Mouse (Mus musculus): ENCODE measurements around the gene Rpap1. TPM values are rescaled to one million over a fixed set of nuclear protein-coding genes. Genes with fewer than 3 reads are reported as not detected.

The Rpap1 gene
- total RNA-seq (2022): 10 to 100 TPM; 18.6 to 21.5 (median 19.2) TPM

DNA sequence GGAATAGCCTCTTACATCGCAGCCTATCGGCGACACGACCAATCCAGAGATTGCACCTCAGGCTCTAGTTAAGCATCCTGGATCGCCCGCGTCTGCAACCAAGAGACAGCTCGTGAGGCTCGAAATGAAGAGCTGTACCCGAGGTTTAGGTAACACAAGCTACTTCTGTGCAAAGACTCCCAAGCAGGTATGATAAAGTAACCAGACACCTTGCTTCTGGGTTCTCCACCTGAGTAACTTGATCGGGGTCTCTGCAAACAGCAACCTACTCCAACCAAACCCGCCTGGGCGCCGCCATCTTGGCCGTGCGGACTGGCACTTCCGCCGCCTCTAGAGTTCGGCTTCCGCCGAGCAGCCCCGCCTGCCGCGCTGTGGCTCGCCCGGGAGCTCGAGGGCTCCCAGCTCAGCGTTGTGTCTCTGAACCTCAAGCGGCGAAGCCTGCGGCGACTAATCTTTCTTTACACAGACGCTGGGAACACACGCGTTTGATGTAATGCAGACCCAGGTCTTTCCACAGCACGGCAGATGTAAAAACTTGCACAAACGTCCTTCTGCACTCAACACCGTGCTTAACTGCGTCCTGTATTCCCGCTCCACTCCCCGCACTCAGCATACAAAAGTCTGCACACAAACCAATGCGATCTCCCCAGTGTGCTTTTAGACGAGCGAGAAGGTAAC lies at the start of gene Rpap1:
TSS of gene Rpap1 (minus strand) at position 332 of the 678 bp plus-strand sequence.
- DNase-seq (ENCODE audit: low spot score in 2 of 2): peak; percentile 66 to 79

DNA sequence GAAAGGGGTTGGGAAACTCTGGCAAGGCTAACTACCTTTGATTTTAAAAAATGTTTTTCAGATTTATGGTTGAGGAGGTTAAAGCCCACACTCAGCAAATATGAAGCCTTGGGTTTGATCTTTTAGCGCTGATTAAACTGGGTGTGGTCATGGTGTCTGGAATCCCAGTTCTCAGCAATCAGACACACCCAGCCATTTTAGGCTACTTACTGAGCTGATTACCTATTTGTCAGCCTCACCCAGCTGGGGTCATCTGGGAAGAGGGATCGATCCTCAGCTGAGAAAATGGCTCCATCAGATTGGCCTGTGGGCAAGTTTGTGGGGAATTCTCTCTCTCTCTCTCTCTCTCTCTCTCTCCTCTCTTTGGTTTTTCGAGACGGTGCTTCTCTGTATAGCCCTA lies 46.9 kb upstream of the Rpap1 start:
- no peak for DNase-seq (ENCODE audit: low spot score in 2 of 2)

DNA sequence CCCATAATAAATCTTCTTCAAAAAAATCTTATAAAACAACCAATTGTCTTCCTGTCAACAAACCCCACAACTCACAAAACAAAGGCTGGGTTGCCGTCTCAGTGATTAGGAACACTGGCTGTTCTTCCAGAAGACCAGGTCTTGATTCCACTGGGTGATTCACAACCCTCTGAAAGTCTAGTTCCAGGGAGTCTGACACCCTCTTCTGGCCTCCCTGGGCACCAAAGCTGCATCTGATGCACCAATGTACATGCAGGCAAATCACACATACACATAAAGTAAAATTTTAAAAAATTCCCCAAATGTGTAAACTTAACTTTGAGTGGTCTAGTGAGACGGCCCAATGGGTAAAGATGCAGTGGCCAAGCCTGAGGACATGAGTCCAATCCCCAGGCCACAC lies 43.2 kb upstream of the Rpap1 start:
- no peak for DNase-seq (ENCODE audit: low spot score in 2 of 2)

DNA sequence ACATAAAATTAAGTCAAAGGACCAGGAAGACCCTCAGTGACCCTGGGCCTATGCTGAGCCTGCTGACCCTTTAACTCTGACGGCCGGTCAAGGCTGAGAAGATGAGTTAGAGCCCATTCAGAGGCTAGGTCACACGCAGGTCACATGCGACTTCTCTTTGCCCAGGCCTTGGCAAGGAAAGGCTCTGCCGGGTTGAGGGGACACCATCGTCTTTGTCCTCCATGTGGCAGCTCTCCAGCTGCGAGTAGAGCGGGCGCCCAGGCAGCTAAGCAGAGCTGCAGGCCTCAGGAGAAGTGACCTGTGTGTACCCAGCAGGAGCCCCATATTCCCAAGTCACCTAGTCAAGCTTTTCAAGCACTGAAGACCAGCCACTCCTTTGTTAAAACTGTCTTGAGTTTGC lies 33.8 kb upstream of the Rpap1 start:
- DNase-seq (ENCODE audit: low spot score in 2 of 2): peak; percentile 71 to 81

DNA sequence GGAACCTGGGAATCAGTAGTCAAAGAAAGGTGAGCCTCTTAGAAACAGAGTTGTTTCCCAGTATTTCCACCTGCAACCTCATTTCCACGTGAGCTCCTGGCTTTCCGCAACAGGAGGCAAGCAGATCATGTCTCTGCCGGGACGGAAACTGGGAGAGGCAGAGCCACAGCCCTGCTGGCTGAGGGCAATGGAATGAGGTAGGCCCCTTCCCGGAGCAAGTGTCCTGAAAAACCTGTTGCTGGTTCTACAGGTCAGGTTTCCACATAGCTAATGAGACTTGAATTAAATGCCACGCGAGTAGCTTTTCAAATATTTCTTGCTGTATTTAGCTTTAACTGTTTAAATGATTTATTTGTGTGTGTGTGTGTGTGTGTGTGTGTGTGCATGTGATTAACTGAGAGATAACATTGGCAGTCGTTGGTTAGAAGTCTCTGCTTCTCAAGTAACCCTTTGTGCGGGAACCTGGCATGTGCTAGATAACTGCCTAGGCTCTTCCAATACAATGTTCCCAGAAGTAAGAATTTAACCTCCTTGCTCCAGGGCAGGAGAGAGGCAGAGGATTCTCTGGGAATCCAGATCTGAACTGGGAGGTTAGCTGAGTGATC lies 31.4 kb upstream of the Rpap1 start:
- DNase-seq (ENCODE audit: low spot score in 2 of 2): no peak

DNA sequence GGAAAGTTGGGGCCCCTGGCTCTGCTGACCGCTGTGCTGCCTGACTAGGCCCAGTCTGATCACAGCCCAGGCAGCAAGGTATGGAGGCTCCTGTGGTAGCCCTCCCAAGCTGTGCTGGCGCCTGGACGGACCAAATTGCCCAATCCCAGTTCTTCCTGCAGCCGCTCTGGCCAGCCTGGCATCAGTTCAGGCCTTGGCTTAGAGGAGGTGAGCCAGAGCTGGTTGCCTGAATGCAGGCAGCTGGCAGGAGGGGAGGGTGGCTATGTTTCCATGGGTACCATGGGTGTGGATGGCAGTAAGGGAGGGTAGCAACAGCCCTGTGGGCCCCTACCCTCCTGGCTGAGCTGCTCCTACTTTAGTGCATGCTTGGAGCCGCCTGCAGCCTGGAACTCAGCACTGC lies 29.7 kb upstream of the Rpap1 start:
- peak in 1 of 2 experiments; percentile 72 for DNase-seq (ENCODE audit: low spot score in 2 of 2)

DNA sequence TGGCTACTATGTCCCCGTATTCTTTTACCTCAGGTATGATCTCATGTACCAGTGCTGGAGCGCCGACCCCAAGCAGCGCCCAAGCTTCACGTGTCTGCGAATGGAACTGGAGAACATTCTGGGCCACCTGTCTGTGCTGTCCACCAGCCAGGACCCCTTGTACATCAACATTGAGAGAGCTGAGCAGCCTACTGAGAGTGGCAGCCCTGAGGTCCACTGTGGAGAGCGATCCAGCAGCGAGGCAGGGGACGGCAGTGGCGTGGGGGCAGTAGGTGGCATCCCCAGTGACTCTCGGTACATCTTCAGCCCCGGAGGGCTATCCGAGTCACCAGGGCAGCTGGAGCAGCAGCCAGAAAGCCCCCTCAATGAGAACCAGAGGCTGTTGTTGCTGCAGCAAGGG lies 29.3 kb upstream of the Rpap1 start:
- no peak for DNase-seq (ENCODE audit: low spot score in 2 of 2)

DNA sequence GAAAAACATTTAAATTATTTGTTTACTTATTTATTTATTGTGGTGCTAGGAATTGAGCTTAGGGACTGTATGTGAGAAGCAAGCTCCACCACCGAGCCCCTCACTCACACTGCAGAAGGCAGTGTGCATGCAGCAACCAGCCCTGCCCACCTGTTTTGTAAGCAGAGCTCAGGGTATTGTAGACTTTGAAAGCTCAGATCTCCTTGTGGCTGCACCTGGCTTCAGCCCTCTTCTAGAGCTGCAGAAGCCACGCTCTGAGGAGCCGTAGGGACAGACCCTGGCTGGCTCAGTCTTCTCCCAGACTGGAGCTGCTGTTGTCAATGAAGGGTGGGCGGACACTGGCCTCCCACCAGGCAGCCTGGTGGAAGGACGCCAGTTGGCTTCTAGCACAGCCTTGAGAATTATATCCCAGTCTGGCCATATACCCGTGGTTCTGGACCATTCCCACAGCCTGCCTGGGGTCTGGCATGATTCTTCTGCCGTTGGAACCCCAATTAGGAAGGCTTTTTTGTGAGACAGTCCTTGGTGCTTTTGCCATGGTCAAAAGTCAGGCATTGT lies 27.1 kb upstream of the Rpap1 start:
- peak; percentile 71 to 77 for DNase-seq (ENCODE audit: low spot score in 2 of 2)

DNA sequence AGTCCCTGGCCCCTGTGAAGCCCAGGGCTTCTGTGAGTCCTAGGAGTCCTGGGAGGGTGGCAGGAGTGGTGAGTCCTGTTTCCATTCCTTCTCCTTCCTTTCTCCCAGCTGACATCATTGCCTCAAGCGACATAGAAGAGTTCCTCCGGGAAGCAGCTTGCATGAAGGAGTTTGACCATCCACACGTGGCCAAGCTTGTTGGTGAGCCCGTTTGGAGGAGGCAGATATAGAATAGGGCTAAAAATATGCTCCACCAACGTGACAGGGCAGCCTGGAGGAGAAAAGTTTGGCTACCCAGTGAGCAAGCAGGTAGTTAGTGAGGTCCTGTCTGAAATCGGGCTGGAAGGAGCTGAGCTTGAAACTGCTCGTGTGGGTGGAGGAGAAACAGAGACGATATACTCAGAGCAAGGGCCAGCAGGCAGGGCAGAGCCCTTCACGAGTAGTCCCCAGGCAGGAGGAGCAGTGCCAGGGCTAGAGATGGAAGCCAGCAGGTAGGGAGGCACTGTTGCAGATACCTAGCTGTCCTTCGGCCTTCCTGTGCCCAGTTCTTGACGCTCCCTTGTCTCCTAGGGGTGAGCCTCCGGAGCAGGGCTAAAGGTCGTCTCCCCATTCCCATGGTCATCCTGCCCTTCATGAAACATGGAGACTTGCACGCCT lies 24.3 kb upstream of the Rpap1 start:
- DNase-seq (ENCODE audit: low spot score in 2 of 2): no peak

DNA sequence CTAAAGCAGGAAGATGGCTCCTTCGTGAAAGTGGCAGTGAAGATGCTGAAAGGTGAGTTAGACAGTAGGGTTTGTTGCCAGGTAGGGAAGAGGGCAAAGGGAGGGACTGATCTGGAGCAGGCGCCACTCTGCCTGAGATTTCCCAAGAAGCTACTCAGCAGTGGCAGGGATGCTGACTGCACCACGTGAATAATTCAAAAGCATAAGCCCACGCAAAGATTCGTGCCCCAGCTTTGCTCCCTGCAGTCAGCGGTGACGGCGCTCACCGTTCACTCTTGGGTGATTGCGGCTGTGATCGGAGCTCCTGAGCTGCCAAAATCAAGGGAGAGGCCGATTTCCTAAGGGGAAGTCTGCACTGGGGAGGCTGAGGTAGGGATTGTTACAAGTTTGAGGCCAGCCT lies 23.6 kb upstream of the Rpap1 start:
- no peak for DNase-seq (ENCODE audit: low spot score in 2 of 2)

DNA sequence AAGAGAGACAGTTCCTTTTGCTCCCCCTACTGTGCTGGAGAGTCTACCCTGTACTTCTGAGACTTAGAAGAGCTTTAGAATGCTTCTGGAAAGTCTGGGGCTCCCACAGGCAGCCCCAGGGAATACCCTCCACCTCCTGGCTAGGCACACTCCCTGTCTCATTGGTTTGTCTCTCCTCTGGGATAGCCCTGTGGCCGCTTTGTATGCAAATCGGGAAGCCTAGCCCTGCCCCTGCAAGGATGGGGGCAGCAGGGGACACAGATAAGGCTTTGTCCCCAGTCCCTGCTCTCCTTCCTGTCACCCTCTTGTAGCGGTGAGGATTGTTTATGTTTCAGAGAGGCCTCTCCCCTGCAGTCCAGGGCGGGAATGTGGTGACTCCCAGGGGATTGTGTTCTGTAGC lies 21.5 kb upstream of the Rpap1 start:
- DNase-seq (ENCODE audit: low spot score in 2 of 2): no peak

DNA sequence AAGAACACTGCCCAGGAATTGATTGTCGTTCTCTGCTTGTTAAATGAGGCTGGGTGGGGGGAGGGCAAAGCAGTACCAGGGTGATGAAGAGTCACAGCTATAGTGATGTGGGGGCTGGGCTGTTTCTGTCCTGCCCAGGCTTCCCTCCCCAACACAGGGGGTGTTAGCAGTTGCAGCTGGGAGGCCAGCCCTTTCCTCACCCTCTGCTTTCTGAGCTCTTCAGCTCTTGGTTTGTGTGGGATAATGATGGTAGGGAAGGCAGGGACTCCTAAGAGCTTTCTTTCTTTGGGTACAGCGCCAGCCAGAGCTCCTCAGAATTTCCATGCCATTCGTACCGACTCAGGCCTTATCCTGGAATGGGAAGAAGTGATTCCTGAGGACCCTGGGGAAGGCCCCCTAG lies 21.1 kb upstream of the Rpap1 start:
- DNase-seq (ENCODE audit: low spot score in 2 of 2): no peak

DNA sequence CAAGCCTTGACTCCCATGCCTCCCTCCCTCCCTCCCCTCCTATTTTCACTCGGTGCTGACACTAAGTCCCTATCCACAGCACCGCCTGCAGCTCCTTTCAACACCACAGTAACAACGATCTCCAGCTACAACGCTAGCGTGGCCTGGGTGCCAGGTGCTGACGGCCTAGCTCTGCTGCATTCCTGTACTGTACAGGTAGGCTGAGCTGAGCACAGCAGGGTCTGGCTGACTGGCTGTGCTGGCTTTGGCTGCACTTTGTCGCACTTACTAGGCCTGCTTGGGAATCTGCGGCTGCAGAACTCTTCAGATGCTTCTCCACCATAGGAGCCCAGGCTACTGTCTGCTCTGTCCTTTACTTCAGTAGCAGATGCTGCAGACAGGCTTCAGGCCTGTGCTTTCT lies 18.2 kb upstream of the Rpap1 start:
- no peak for DNase-seq (ENCODE audit: low spot score in 2 of 2)

DNA sequence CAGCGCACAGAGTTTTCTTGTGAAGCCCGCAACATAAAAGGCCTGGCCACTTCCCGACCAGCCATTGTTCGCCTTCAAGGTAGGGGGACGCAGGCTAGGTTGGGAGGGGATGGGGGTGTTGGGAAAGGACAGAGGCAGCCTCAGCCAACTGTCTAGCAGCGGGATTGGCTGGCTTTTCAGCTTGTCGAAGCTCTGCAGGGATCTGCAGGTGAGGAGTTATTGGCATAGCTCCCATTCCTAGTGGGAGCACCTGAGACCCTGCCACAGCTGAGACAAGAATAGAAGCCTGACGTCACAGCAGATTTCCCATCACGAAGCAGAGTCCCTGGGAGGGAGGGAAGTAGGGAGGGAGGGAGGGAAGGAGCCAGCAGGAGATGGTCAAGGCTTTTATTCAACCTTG lies 17.4 kb upstream of the Rpap1 start:
- no peak for DNase-seq (ENCODE audit: low spot score in 2 of 2)

DNA sequence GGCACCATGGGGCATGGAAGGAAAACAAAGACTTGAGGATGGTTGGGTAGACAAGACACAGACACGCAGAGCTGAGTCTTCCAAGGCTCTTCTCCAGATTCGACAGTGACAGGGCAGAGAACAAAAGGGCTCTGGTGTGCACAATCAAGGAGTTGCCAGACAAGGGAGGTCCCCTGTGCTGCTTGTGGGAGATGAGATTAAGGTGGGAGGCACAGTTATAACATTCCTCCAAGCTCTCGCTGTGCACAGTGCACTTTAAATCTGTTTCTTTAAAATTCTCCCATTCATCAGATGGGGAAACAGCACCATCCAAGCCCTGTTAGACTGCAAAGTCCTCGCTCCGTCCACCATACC lies 16.9 kb upstream of the Rpap1 start:
- no peak for DNase-seq (ENCODE audit: low spot score in 2 of 2)

DNA sequence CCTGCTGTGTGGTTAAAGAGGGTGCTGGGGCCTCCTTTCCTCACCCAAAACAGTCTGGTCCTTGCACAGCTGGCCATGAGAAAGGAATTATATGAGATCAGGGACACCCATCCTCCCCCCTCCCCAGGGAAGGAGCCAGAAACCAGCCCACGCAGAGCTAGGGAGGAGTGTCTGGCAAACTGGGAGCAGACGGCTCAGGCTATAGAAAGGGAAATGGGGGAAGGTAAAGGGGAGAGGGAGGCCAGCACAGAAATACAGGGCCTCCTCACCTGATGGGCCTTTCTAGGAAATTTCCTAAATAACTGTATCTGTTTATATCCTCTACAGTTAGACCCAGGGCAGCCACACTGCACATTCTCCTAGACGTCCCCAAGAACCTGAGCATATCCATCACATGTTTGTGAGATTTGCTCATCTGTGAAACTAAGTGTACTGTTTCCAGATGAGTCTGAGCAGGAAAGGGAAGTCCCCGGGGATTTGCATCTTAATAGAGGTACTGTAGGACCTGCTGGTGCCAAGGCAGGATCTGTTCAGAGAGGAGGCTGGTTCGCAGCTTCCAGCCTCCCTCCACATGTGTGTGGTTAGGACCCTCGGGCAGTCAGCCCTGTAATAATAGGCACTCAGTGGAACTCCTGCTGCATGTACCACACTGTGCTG lies 16.4 kb upstream of the Rpap1 start:
- DNase-seq (ENCODE audit: low spot score in 2 of 2): no peak

DNA sequence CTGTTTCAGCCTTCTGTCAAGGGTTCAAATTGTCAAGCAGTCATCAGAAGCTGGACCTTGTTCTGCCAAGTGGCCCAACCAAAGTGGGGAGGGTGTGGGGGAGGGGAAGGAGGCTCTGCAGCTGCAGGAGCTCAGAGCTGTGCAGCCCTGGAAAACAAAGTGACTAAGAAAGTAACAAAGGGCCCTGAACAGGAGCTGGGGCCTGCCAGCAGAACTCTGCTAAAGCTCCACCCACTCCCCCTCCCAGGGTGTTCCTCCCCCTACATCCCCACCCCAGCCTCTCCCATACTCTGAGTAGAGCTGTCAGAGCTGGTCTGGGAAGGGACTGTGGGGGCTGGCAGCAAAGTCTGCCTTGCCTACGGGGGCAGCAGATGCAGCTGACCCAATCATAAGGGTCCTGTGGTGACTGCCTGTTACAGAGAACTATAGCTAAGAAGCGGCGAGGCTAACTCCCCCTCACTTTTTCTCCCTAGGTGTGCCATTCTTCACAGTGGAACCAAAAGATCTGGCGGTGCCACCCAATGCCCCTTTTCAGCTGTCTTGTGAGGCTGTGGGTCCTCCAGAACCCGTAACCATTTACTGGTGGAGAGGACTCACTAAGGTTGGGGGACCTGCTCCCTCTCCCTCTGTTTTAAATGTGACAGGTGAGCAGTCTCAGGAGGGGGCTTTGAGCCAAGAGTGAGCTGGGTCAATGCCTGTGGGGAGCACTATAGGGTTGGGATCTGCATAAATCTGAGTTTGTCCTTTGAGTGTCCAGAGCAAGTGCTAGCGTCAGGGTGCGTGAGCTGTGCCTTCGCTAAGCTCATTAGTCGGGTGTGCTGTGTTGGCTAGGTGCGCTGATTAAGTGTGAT lies 15.7 kb upstream of the Rpap1 start:
- DNase-seq (ENCODE audit: low spot score in 2 of 2): no peak

DNA sequence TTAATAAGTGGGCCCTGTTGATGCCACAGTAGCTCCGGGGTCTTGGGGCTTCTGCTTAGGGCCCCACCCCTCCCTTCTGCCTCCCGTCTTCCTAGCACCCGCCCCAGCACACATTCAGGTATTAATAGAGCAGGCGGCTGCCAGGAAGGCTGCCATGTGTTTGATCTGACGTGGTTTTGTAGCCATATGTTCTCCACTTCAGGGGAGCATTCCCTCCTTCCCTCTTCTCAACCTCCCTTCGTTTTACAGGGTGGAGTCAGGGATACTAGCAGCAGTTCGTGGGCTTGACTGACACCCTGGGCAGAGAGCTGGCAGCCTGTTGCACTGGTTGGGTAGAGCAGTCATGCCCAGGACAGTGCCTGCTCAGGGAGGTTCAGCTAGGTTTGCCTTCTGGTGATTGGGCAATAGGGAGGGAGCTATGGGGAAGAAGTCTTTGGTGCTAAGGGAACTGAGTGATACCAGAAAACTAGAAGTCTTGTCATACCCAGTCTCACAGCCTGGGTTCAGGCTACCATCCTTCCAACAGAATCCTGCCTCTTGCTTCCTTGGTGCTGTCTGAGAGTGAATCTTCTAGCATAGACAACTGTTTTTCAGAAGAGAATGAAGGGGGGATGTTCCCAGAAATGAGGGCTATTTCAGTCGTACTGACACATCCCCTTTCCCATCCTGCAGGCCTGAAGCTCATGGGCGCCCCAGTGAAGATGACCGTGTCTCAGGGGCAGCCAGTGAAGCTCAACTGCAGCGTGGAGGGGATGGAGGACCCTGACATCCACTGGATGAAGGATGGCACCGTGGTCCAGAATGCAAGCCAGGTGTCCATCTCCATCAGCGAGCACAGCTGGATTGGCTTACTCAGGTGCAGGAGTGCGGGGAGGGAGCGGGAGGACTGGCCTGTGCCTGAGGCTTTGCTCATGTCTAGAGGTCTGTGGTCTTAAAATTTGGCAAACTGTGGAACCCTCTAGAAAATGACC lies 13.8 kb upstream of the Rpap1 start:
- DNase-seq (ENCODE audit: low spot score in 2 of 2): no peak

DNA sequence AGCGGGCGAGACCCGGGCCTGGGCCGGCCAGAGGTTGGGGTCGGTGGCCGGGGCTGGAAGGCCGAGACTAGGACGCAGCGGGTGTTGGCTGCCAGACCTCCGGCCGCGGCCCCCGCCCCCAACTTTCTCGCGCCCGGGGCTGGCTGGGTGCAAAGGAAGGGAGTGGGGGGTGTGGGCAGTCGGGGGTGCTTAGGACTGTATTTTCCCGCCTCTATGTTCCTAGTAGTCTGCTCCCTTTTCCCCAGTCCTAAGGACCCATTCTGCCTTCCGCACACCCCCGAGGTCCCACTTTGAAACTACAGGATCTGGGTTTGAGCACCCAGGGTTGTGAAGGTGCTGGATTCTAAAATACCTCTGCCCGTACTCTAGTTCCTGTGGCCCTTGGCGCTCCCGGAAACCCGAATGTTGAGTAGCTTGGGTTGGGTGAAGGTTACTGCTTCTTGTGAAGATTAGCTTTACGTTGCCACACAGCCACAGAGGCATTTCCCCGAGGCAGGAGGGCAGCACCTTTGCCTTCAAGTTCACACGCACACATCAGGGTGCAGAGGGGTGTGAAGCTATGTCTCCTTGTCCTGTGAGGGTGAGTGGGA lies 12.7 kb upstream of the Rpap1 start:
- no peak for DNase-seq (ENCODE audit: low spot score in 2 of 2)
